Mouse (Mus musculus): ENCODE results near the gene Tmem143.

GRCm38 (mm10) chr7:45914067-45914466, 17.3 kb downstream of the Tmem143 start:
- TF ChIP-seq CTCF (IDR thresholded peaks at IDR 0.05; ENCODE audit: control insufficient read depth, insufficient read depth, insufficient read length) (no peak), CEBPB (IDR thresholded peaks at IDR 0.05; ENCODE audit: low read depth) (no peak)
